Comparison of ENCODE assay signal across 16 mouse cellular contexts in genomic region chr8:64723206-64723605, GRCm38 (mm10).
"Had no signal": no experiment of that assay in that cellular context is flagged by ENCODE, and none has a peak within 500 bp of the region (broad histone marks: within the 10 kb centered on the region; RNA-seq: fewer than 3 reads in every experiment).

No protein-coding gene starts in this region.

- H3K4me2 ChIP-seq: lung, embryonic 14.5 days; midbrain, embryonic 12.5 days; midbrain, embryonic 15.5 days; neural tube, embryonic 12.5 days had no signal

- H3K4me3 ChIP-seq: midbrain, embryonic 10.5 days; midbrain, embryonic 12.5 days; midbrain, embryonic 15.5 days; neural tube, embryonic 12.5 days had no signal

- H3K9me3 ChIP-seq: midbrain, embryonic 10.5 days; midbrain, embryonic 12.5 days; midbrain, embryonic 15.5 days; neural tube, embryonic 12.5 days had no signal

- H3K27me3 ChIP-seq: midbrain, embryonic 12.5 days; midbrain, embryonic 15.5 days; neural tube, embryonic 12.5 days had no signal

- ATAC-seq: midbrain, embryonic 15.5 days had no signal

- H3K9ac ChIP-seq: liver, embryonic 14.5 days; lung, embryonic 14.5 days; midbrain, embryonic 12.5 days; midbrain, embryonic 15.5 days; neural tube, embryonic 12.5 days had no signal

- DNase-seq: lung, adult 18-20 months; lung, embryonic 14.5 days; lung, postnatal 10 days; lung, postnatal 4 days; retina, postnatal 1 day; right cerebral cortex, adult 18-20 months; right cerebral cortex, postnatal 25 days; right cerebral cortex, postnatal 4 days; spleen, adult 18-20 months; thymus, adult 18-20 months; thymus, postnatal 25 days had no signal

- H3K27ac ChIP-seq: liver, embryonic 14.5 days; midbrain, embryonic 10.5 days; midbrain, embryonic 12.5 days; midbrain, embryonic 15.5 days; neural tube, embryonic 12.5 days had no signal

- H3K4me1 ChIP-seq: midbrain, embryonic 10.5 days; neural tube, embryonic 12.5 days had no signal
